Mouse (Mus musculus) MEL-GATA-1-ER (cell line): ENCODE measurements around the gene Dock9.
A peak's percentile ranks its signal among the peaks of the same experiment; 100 is the strongest.

Source experiments
- DNase-seq: peaks from one replicate; pipeline ENCODE4 v3.0.0-alpha.2; 2012; ENCODE audit warnings: low read depth; ENCODE audit errors: extremely low read depth

Gene Dock9

GRCm38 (mm10) chr14:121797457-121798410 lies at the start of gene Dock9:
TSS of gene Dock9 (minus strand) at chr14:121797837.
- peak; percentile 64 for DNase-seq

- DNase-seq: no peak
Measured at GRCm38 (mm10) chr14:121844486-121844885, 46.8 kb upstream of the Dock9 start.

- DNase-seq: no peak
Measured at GRCm38 (mm10) chr14:121840217-121840616, 42.6 kb upstream of the Dock9 start.

- no peak for DNase-seq
Measured at GRCm38 (mm10) chr14:121838161-121838560, 40.5 kb upstream of the Dock9 start.

- DNase-seq: no peak
Measured at GRCm38 (mm10) chr14:121833001-121833520, 35.4 kb upstream of the Dock9 start.

- DNase-seq: no peak
Measured at GRCm38 (mm10) chr14:121829816-121830442, 32.3 kb upstream of the Dock9 start.

GRCm38 (mm10) chr14:121827091-121827490 lies 29.5 kb upstream of the Dock9 start:
- no peak for DNase-seq

GRCm38 (mm10) chr14:121825521-121826445 lies 28.1 kb upstream of the Dock9 start:
- no peak for DNase-seq

GRCm38 (mm10) chr14:121824322-121825103 lies 26.9 kb upstream of the Dock9 start:
- no peak for DNase-seq

- no peak for DNase-seq
Measured at GRCm38 (mm10) chr14:121822997-121823396, 25.4 kb upstream of the Dock9 start.

- no peak for DNase-seq
Measured at GRCm38 (mm10) chr14:121822506-121822905, 24.9 kb upstream of the Dock9 start.

GRCm38 (mm10) chr14:121806791-121807190 lies 9.2 kb upstream of the Dock9 start:
- no peak for DNase-seq

GRCm38 (mm10) chr14:121806316-121806715 lies 8.7 kb upstream of the Dock9 start:
- no peak for DNase-seq

- DNase-seq: peak; percentile 56
Measured at GRCm38 (mm10) chr14:121804461-121804860, 6.8 kb upstream of the Dock9 start.

- no peak for DNase-seq
Measured at GRCm38 (mm10) chr14:121800962-121801361, 3.3 kb upstream of the Dock9 start.

GRCm38 (mm10) chr14:121799112-121799511 lies 1.5 kb upstream of the Dock9 start:
- DNase-seq: no peak

GRCm38 (mm10) chr14:121798411-121798799 lies 768 bp upstream of the Dock9 start:
- DNase-seq: peak; percentile 88

GRCm38 (mm10) chr14:121796571-121797456 lies 823 bp downstream of the Dock9 start:
- no peak for DNase-seq

- DNase-seq: no peak
Measured at GRCm38 (mm10) chr14:121795536-121795935, 2.1 kb downstream of the Dock9 start.
